Mouse (Mus musculus) hindbrain, embryonic 14.5 days (tissue): ENCODE measurements around the gene Ero1lb. TPM values are rescaled to one million over a fixed set of nuclear protein-coding genes. Genes with fewer than 3 reads are reported as not detected.

Experiments used
- ATAC-seq: fragments of 200-750 bp; cut with Nextera tagmentation; 2 replicates; pipeline ENCODE4 v1.8.0; 2017; ENCODE audit warnings: moderate number of reproducible peaks, mild to moderate bottlenecking, moderate TSS enrichment, moderate library complexity; ENCODE audit not compliant: low FRiP score
- DNase-seq: peaks from one replicate; pipeline ENCODE4 v3.0.0-alpha.2; 2015; ENCODE audit warnings: low spot score
- H3K27ac ChIP-seq: fragments of 300-500 bp; sonication (generic); 2 replicates; pipeline ENCODE4 v1.5.1; 2014; ENCODE audit warnings: mild to moderate bottlenecking, moderate library complexity
- H3K27me3 ChIP-seq: fragments of 300-500 bp; sonication (generic); 2 replicates; pipeline ENCODE4 v1.6.1; 2014; ENCODE audit warnings: mild to moderate bottlenecking, low read length, mixed read lengths; ENCODE audit not compliant: control insufficient read depth, insufficient read depth
- H3K36me3 ChIP-seq: fragments of 300-500 bp; sonication (generic); replicated peaks from 2 replicates; pipeline ENCODE4 v1.6.1; 2014; ENCODE audit not compliant: control insufficient read depth, insufficient read depth
- H3K4me1 ChIP-seq: fragments of 300-500 bp; sonication (generic); replicated peaks from 2 replicates; pipeline ENCODE4 v1.6.1; 2014; ENCODE audit warnings: antibody characterized with exemption, low read length, mixed read lengths; ENCODE audit not compliant: control insufficient read depth, insufficient read depth
- H3K4me2 ChIP-seq: fragments of 300-500 bp; sonication (generic); replicated peaks from 2 replicates; pipeline ENCODE4 v1.6.1; 2014; ENCODE audit warnings: mild to moderate bottlenecking, moderate library complexity
- H3K4me3 ChIP-seq: fragments of 300-500 bp; sonication (generic); replicated peaks from 2 replicates; pipeline ENCODE4 v1.5.1; 2014; ENCODE audit warnings: mild to moderate bottlenecking, low read length
- H3K9ac ChIP-seq: fragments of 300-500 bp; sonication (generic); 2 replicates; pipeline ENCODE4 v1.6.1; 2014
- H3K9me3 ChIP-seq: fragments of 300-500 bp; sonication (generic); 2 replicates; pipeline ENCODE4 v1.6.1; 2016; ENCODE audit warnings: low read length; ENCODE audit not compliant: control insufficient read depth
- WGBS: fragments of 180-500 bp; shearing (Covaris S2); extraction: QIAGEN DNeasy Blood & Tissue Kit; methylation state at CpG from one replicate; pipeline ENCODE4 v1.1.7; 2014; 5-methylcytosine and 5-hydroxymethylcytosine counted together
- polyA plus RNA-seq: library from polyadenylated mRNA; unstranded; fragments of >200 nt; fragmentation: Nextera tagmentation; extraction: Ambion mirVana; gene quantifications from 2 replicates; pipeline ENCODE4 v1.2.1, GENCODE M21; 2014

Gene Ero1lb
- polyA plus RNA-seq: 19.3 and 21.6 TPM in 2 replicates

DNA sequence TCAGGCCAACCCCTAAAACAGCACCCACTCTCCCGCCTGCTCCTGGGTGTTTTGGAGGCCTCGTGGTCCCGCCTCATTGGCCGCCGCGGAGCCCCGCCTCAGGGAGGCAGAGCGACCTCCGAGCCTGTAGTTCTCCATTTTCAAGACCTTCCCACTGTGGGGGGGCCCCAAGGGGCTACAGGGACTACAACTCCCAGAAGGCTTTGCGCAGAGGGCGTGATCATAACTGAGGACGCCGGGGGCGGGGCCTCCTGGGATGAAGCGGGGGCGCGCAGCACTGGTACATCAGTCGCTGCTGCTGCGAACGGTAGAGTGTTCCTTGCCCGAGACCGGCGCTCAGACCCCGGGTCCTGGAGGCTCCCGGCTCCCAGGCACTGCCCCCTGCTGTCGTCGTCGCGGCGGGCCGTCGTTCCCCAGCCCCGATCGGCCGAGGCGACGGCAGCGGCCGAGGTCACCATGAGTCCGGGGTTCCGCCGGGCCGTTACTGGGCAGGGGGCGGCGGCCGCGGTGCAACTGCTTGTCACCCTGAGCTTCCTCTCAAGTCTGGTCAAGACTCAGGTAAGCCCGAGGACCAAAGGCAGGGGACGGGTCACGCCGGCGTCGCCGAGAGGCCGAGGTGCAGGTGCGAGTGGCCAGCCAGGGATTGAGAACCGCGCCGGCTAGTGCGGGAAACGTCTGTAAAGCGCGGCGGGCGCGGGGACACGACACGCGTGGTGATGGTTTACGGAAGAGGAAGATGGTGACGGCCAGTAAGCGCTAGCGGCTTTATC lies at the start of gene Ero1lb:
Gene Ero1lb, plus strand, starts transcription at position 254 of the 770 bp plus-strand sequence.
- H3K27ac ChIP-seq: peak within 1 kb of the TSS; percentile 60
- no peaks in the 10 kb centered on the region for H3K9me3 ChIP-seq
- ATAC-seq (peak; percentile 98), DNase-seq (peak; percentile 99)
- under 1% methylated on average over 72 of the region's 73 CpGs for WGBS
- peak within 1 kb of the TSS; percentile 68 for H3K4me2 ChIP-seq
- H3K4me1 ChIP-seq: peaks cover 8% of the 10 kb centered on the region
- H3K9ac ChIP-seq: peak within 1 kb of the TSS; percentile 83
- H3K27me3 ChIP-seq: no peaks in the 10 kb centered on the region
- no peaks in the 10 kb centered on the region for H3K36me3 ChIP-seq
- peak within 1 kb of the TSS; percentile 78 for H3K4me3 ChIP-seq

DNA sequence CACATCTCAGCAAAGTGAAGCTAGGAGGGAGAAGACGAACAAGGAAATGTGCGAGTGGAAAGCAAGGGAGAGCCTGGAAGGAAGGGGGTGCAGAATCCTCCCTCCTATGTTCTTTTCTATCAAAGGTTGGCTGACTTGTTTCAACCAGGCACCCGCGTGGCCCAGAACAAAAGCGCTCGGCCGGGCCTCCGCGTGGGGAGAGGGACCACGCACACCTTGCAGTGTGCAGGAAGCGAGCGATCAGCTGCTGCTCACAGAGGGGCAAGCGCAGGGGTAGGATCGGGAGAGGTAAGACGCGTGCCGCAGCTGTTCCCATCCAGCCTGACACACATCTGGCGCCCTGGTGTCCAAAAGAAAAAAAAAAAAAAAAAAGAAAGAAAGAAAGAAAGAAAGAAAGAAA lies 46.3 kb upstream of the Ero1lb start:
- peak overlapping the region; percentile 47 for H3K9ac ChIP-seq
- DNase-seq: no peak
- peaks cover 21% of the 10 kb centered on the region for H3K27me3 ChIP-seq

DNA sequence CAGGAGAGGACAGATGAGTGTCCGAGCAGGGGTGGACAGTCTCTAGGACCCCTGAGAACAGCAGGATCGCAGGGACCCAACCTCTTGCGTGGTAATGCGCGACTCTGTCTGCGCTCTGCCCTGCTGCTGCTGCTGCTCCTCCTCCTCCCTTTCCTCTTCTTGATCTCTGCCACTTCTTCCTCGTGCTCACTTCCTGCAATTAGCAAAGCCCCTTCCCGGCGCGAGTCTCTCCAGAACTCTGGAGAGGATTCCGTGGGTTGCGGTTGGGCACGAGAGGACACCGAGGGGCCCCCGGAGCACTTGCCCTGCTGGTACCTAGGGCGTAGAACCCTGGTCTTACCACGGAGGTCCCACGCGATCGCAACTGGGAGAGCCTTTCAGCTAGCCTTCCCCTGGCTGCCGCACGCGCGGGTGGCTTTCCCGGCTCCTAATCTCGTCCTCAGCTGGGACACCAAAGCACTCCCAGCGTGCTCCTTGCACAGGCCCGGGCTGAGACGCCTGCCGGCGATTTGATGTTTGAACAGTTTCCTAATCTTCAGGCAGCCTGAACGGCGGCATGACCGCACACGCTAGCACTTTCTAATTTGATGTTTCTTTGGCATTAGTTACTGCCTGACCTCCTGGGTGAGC lies 45.6 kb upstream of the Ero1lb start, which contains the start of gene Edaradd:
Gene Edaradd, minus strand, starts transcription at position 484 of the 630 bp plus-strand sequence.
- Histone ChIP-seq H3K4me2 (peak within 1 kb of the TSS; percentile 99), H3K27ac (no peak within 1 kb of the TSS), H3K36me3 (no peaks in the 10 kb centered on the region), H3K9ac (peak within 1 kb of the TSS; percentile 63), H3K4me3 (peak within 1 kb of the TSS; percentile 58), H3K4me1 (peaks cover 5% of the 10 kb centered on the region; the same call in 1 of the 2 replicates), H3K9me3 (no peaks in the 10 kb centered on the region), H3K27me3 (peaks cover 21% of the 10 kb centered on the region)
- WGBS: under 1% methylated on average over 35 of the region's 35 CpGs
- ATAC-seq: peak; percentile 73
- DNase-seq: peak; percentile 67

More for the DNA sequence above, 46.3 kb upstream of the Ero1lb start:
- Histone ChIP-seq H3K36me3 (no peaks in the 10 kb centered on the region), H3K9me3 (no peaks in the 10 kb centered on the region), H3K4me3 (peak overlapping the region; percentile 58), H3K27ac (no peak overlapping the region), H3K4me2 (peak overlapping the region; percentile 99), H3K4me1 (peaks cover 5% of the 10 kb centered on the region; the same call in 1 of the 2 replicates)
- WGBS: 2% methylated on average over 18 of the region's 18 CpGs
- peak; percentile 51; the same call in 1 of the 2 replicates for ATAC-seq

DNA sequence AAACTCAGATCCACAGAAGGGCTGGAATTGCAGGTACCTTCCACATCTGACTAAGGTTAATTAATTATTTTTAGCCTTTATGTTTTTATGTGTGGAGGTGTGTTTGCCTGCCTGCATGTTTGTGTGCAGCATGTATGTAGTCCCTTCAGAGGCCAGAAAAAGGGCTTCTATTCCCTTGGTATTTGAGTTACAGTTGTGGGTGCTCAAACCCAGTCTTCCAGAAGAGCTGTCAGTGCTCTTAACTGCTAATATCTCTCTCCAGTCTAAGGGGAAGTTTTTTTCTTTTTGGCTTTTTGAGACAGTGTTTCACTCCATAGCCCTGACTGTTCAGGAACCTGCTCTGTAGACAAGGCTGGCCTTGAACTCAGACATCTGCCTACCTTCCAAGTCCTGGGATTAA lies 43.3 kb upstream of the Ero1lb start:
- Histone ChIP-seq H3K36me3 (no peaks in the 10 kb centered on the region), H3K9ac (no peak overlapping the region), H3K9me3 (no peaks in the 10 kb centered on the region), H3K4me1 (peaks cover 5% of the 10 kb centered on the region; the same call in 1 of the 2 replicates), H3K4me2 (no peak overlapping the region), H3K27ac (no peak overlapping the region), H3K27me3 (peaks cover 21% of the 10 kb centered on the region), H3K4me3 (no peak overlapping the region)
- no peak for ATAC-seq
- DNase-seq: no peak

DNA sequence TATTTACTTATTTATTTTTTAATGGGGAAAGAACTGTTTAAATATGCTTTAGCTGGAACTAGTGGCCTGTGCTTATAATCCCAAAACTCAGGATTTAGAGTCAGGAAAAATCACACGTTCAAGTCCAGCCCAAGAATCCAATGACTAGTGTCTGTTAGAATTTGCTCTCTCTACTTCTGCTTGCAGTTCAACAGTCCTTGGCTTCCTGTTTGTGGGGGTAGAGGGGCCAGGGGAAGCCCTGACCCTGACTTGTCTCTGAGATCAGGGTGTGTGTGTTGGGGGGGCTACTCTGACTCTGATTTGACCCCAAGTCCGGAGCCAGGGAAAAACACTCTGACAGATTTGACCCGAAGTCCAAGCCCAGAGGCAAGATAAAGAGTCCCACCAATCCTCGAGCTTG lies 40.0 kb upstream of the Ero1lb start:
- H3K27me3 ChIP-seq: peaks cover 10% of the 10 kb centered on the region; the same call in 1 of the 2 replicates
- no peak overlapping the region for H3K27ac ChIP-seq
- H3K9ac ChIP-seq: no peak overlapping the region
- WGBS: 97% methylated on average over 4 of the region's 4 CpGs
- no peak for DNase-seq
- no peak overlapping the region for H3K4me3 ChIP-seq
- no peak for ATAC-seq
- H3K9me3 ChIP-seq: no peaks in the 10 kb centered on the region
- H3K4me2 ChIP-seq: no peak overlapping the region
- no peaks in the 10 kb centered on the region for H3K4me1 ChIP-seq
- H3K36me3 ChIP-seq: no peaks in the 10 kb centered on the region

DNA sequence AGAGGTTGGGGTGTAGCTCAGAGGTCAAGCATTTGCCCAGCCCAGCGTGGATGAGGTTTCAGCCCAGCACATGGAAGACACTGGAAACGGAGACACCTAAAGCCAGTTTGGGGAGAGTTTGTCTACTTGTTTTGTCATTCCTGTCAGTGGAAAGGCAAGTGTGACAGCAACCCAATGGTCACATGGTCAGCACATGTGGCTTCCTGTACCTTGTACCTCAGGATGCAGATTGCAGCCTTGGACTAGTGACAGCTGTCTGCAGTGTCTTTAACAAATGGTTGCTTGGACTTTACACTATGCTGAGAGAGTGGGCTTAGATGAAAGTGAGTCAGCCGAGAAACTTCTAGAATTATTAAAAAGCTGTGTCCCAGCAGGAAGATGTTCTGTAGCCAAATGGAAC lies 31.0 kb upstream of the Ero1lb start:
- H3K9me3 ChIP-seq: 0 out of 2 replicates have a peak, but pooled peaks cover 3% of the 10 kb centered on the region
- H3K27ac ChIP-seq: no peak overlapping the region
- H3K27me3 ChIP-seq: no peaks in the 10 kb centered on the region
- no peak for DNase-seq
- H3K36me3 ChIP-seq: no peaks in the 10 kb centered on the region
- no peak overlapping the region for H3K4me2 ChIP-seq
- no peak overlapping the region for H3K9ac ChIP-seq
- no peak overlapping the region for H3K4me3 ChIP-seq
- ATAC-seq: no peak
- 88% methylated on average over 3 of the region's 3 CpGs for WGBS
- H3K4me1 ChIP-seq: no peaks in the 10 kb centered on the region; the same call in 1 of the 2 replicates

DNA sequence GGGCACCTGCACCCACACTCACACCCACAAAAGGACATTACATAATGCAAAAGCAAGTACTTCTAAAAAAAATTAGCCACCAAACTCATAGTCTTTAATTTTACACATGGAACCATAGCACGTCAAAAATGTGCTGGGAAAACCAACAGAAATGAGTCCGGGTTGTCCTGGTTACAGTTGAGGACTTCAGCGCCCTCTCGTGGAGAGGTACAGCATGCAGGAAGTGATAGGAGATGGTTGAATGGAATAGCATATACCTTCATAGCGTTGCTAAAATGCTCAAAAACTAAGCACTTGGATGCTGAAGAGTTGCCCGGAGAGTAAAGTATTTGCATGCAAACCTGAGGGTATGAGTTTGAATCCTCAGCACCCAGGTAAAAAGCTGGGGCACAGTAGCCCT lies 27.7 kb upstream of the Ero1lb start:
- H3K27me3 ChIP-seq: 0 out of 2 replicates have a peak, but pooled peaks cover 6% of the 10 kb centered on the region
- no peak overlapping the region for H3K4me3 ChIP-seq
- no peaks in the 10 kb centered on the region for H3K36me3 ChIP-seq
- no peak for ATAC-seq
- H3K4me1 ChIP-seq: peaks cover 12% of the 10 kb centered on the region
- no peak overlapping the region for H3K9ac ChIP-seq
- no peak overlapping the region for H3K27ac ChIP-seq
- WGBS: 67% methylated on average over 6 of the region's 6 CpGs
- no peak for DNase-seq
- H3K4me2 ChIP-seq: no peak overlapping the region
- H3K9me3 ChIP-seq: 0 out of 2 replicates have a peak, but pooled peaks cover 3% of the 10 kb centered on the region

DNA sequence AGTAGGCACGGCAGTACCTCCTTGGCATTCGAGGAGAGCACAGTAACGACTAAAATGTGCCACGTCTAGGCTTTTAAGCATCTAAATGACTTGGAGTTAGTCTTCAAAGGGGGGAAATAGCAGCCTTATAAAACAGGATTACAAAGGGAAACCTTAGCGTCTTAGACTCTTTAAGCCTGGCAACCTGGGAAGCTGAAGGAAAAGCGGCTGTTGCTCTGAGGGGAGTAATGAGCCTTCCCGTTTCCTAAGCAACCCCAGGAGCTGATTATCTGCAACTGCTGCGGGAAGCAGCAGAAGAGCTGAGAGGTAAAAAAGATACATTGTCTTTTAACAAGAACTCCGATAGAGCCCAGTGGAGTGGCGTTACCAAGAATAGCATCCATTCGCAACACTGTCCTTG lies 26.0 kb upstream of the Ero1lb start:
- Histone ChIP-seq H3K4me3 (no peak overlapping the region), H3K27ac (peak overlapping the region; percentile 44; the same call in 1 of the 2 replicates), H3K4me1 (peaks cover 12% of the 10 kb centered on the region), H3K9me3 (0 out of 2 replicates have a peak, but pooled peaks cover 3% of the 10 kb centered on the region), H3K9ac (peak overlapping the region; percentile 18), H3K36me3 (no peaks in the 10 kb centered on the region), H3K27me3 (0 out of 2 replicates have a peak, but pooled peaks cover 6% of the 10 kb centered on the region), H3K4me2 (peak overlapping the region; percentile 38)
- ATAC-seq (0 out of 2 replicates have a peak, but pooled peaks have one; percentile 63), DNase-seq (peak; percentile 64)
- WGBS: 16% methylated on average over 11 of the region's 11 CpGs

DNA sequence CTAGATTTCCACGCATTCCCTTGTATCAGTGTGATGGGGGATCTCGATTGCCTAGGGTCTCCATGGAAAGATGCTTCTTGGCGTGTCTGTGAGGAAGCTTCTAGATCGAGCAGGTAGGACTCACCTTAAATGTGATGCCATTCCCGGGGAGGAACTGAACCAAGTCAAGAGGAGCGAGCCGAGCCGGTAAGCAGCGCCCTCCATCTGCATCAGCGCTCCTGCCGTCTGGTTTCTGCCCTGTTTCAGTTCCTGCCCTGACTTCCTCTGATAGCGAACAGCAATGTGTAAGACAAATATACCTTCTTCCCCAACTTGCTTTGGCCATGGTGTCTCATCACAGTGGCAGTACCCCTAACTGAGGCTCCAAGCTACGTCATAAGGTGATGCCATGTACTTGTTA lies 25.6 kb upstream of the Ero1lb start:
- 55% methylated on average over 13 of the region's 13 CpGs for WGBS
- Histone ChIP-seq H3K4me3 (no peak overlapping the region), H3K27me3 (0 out of 2 replicates have a peak, but pooled peaks cover 6% of the 10 kb centered on the region), H3K9ac (peak overlapping the region; percentile 18), H3K36me3 (no peaks in the 10 kb centered on the region), H3K9me3 (0 out of 2 replicates have a peak, but pooled peaks cover 3% of the 10 kb centered on the region), H3K27ac (peak overlapping the region; percentile 44; the same call in 1 of the 2 replicates), H3K4me2 (peak overlapping the region; percentile 38), H3K4me1 (peaks cover 12% of the 10 kb centered on the region)
- DNase-seq (no peak), ATAC-seq (no peak)
